Mouse (Mus musculus) left cerebral cortex, postnatal 14 days (tissue): ENCODE measurements around the gene Slc7a1. TPM values are rescaled to one million over a fixed set of nuclear protein-coding genes. Genes with fewer than 3 reads are reported as not detected.
A peak's percentile ranks its signal among the peaks of the same experiment; 100 is the strongest.

ENCODE experiments used
- DNase-seq, 2 experiments: peaks; one replicate each; pipeline ENCODE4 v3.0.0; 2021 to 2022; ENCODE audit warnings: low spot score in 2 of 2, mixed read lengths in 1 of 2
- intact Hi-C: fragments of 180-260 bp; cut with DNase I; formaldehyde crosslinking; loops from one replicate; pipeline ENCODE4 v1.15.1; 2025
- long read RNA-seq, 2 experiments: library from polyadenylated mRNA; stranded (forward); transcript quantifications; one replicate each; pipeline ENCODE4 v2.0.0; 2021
- total RNA-seq, 2 experiments: library from RNA; stranded (reverse); gene quantifications; 2 replicates each; pipeline ENCODE4 v1.2.3; 2021

Slc7a1 gene
- 10 to 100 TPM; 47.9 to 50.6 TPM for total RNA-seq
- long read RNA-seq, experiment 1, partial matches to known transcripts = 0 of 10 reads
- long read RNA-seq, experiment 1, other reads (novel, unspliced or antisense) = 8 of 10 reads
- long read RNA-seq, experiment 2, partial matches to known transcripts = 0 of 7 reads
- long read RNA-seq, experiment 2, other reads (novel, unspliced or antisense) = 7 of 7 reads

GRCm38 (mm10) chr5:148399660-148400443, at the start of gene Slc7a1:
Gene Slc7a1, minus strand, starts transcription at chr5:148399904.
- intact Hi-C loops = no loop called here

GRCm38 (mm10) chr5:148444974-148445373, 45.3 kb upstream of the Slc7a1 start:
- DNase-seq = no peak
- intact Hi-C loops = no loop called here

More at GRCm38 (mm10) chr5:148399660-148400443, at the start of gene Slc7a1:
- DNase-seq = peak; percentile 89

- intact Hi-C loops = no loop called here
- DNase-seq = no peak
Measured at GRCm38 (mm10) chr5:148443734-148444133, 44.0 kb upstream of the Slc7a1 start.

GRCm38 (mm10) chr5:148435660-148436059, 36.0 kb upstream of the Slc7a1 start:
- DNase-seq = no peak
- intact Hi-C loops = no loop called here

- no peak for DNase-seq
- intact Hi-C loops = no loop called here
Measured at GRCm38 (mm10) chr5:148432121-148432520, 32.4 kb upstream of the Slc7a1 start.

GRCm38 (mm10) chr5:148428846-148429245, 29.1 kb upstream of the Slc7a1 start:
- DNase-seq = no peak
- intact Hi-C loops = no loop called here

- intact Hi-C loops = no loop called here
- DNase-seq = no peak
Measured at GRCm38 (mm10) chr5:148425136-148425535, 25.4 kb upstream of the Slc7a1 start.

GRCm38 (mm10) chr5:148421326-148421725, 21.6 kb upstream of the Slc7a1 start:
- intact Hi-C loops = no loop called here
- DNase-seq = no peak

GRCm38 (mm10) chr5:148419112-148419526, 19.4 kb upstream of the Slc7a1 start:
- intact Hi-C loops = no loop called here
- peak in 1 of 2 experiments; percentile 30 for DNase-seq

- no peak for DNase-seq
- intact Hi-C loops = no loop called here
Measured at GRCm38 (mm10) chr5:148418436-148418835, 18.7 kb upstream of the Slc7a1 start.

GRCm38 (mm10) chr5:148417756-148418155, 18.1 kb upstream of the Slc7a1 start:
- no peak for DNase-seq
- intact Hi-C loops = no loop called here

GRCm38 (mm10) chr5:148416461-148416860, 16.8 kb upstream of the Slc7a1 start:
- DNase-seq = no peak
- intact Hi-C loops = no loop called here

- no peak for DNase-seq
- intact Hi-C loops = no loop called here
Measured at GRCm38 (mm10) chr5:148414233-148414632, 14.5 kb upstream of the Slc7a1 start.

GRCm38 (mm10) chr5:148412504-148412903, 12.8 kb upstream of the Slc7a1 start:
- intact Hi-C loops = no loop called here
- DNase-seq = no peak

GRCm38 (mm10) chr5:148409465-148409864, 9.8 kb upstream of the Slc7a1 start:
- intact Hi-C loops = no loop called here
- DNase-seq = no peak

- intact Hi-C loops = no loop called here
- no peak for DNase-seq
Measured at GRCm38 (mm10) chr5:148406913-148407312, 7.2 kb upstream of the Slc7a1 start.

- DNase-seq = no peak
- intact Hi-C loops = no loop called here
Measured at GRCm38 (mm10) chr5:148404548-148404947, 4.8 kb upstream of the Slc7a1 start.

- no peak for DNase-seq
- intact Hi-C loops = no loop called here
Measured at GRCm38 (mm10) chr5:148402641-148403040, 2.9 kb upstream of the Slc7a1 start.

- intact Hi-C loops = no loop called here
- DNase-seq = peak in 1 of 2 experiments; percentile 67
Measured at GRCm38 (mm10) chr5:148398766-148399659, 691 bp downstream of the Slc7a1 start.

- intact Hi-C loops = no loop called here
Measured at GRCm38 (mm10) chr5:148398451-148398765, 1.3 kb downstream of the Slc7a1 start.

More at GRCm38 (mm10) chr5:148398451-148398765, 1.3 kb downstream of the Slc7a1 start:
- no peak for DNase-seq
